Mouse (Mus musculus): ENCODE results near the gene Nprl2. TPM values are rescaled to one million over a fixed set of nuclear protein-coding genes. Genes with fewer than 3 reads are reported as not detected.
"Not testable (repeated sequence)": the region's sequence is repeated elsewhere in the genome, so short reads cannot be mapped to it uniquely, and the experiment has no call there.

Nprl2 gene
- polyA plus RNA-seq, 1 experiment from 2014 or later, result 31.6 TPM

GRCm38 (mm10) chr9:107555031-107555457 lies 13.0 kb downstream of the Nprl2 start:
- Histone ChIP-seq H3K9me3 (ENCODE audit: control insufficient read depth, low read length) (no peaks in the 10 kb centered on the region), H3K27me3 (ENCODE audit: control insufficient read depth, insufficient read depth, low read length) (peaks cover 9% of the 10 kb centered on the region), H3K4me2 (ENCODE audit: low read length) (peak overlapping the region; percentile 96), H3K4me3 (ENCODE audit: control insufficient read depth in 1 of 2, insufficient read depth in 1 of 2, low read depth in 1 of 2, low read length in 2 of 2) (peak overlapping the region; percentile 79 to 87), H3K27ac (replicated peaks in 1 of 2; ENCODE audit: control insufficient read depth in 1 of 2, insufficient read depth in 1 of 2, low read depth in 2 of 2, low read length in 2 of 2) (peak overlapping the region; percentile 97 to 99), H3K4me1 (ENCODE audit: control insufficient read depth in 2 of 2, insufficient read depth in 2 of 2, low read length in 2 of 2) (peaks cover 22 to 43% of the 10 kb centered on the region in 2 experiments), H3K9ac (ENCODE audit: low read length) (peak overlapping the region; percentile 96), H3K36me3 (ENCODE audit: control insufficient read depth, insufficient read depth, low read length) (peaks cover 37% of the 10 kb centered on the region)
- peak; percentile 23 for ATAC-seq (ENCODE audit: insufficient number of reproducible peaks, insufficient read depth, low FRiP score, low read depth)
- WGBS, result 0% methylated on average over 23 of the region's 23 CpGs

DNA sequence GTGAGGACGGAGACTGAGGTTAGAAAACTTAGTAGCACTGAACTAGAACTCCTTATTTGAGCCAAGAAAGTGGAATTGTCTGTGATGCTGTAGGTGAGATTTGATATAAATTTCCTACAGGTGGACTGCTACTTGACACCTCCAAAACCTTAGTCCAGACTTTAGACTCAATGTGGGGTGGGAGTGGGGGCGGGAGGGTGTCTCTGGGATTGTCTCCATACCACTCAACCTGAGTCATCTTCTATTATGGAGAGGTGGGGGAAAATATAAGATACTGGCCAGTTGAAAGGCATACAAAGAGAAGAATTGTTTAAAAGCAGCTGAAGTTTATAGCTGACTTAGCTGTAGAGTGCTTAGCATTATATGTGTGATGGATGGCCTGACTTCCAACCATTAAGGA lies 13.7 kb downstream of the Nprl2 start:
- no peak for ATAC-seq (ENCODE audit: insufficient number of reproducible peaks, insufficient read depth, low FRiP score, low read depth)
- Histone ChIP-seq H3K9ac (ENCODE audit: low read length) (peak overlapping the region; percentile 96), H3K27ac (replicated peaks in 1 of 2; ENCODE audit: control insufficient read depth in 1 of 2, insufficient read depth in 1 of 2, low read depth in 2 of 2, low read length in 2 of 2) (peak overlapping the region; percentile 97 to 99), H3K4me1 (ENCODE audit: control insufficient read depth in 2 of 2, insufficient read depth in 2 of 2, low read length in 2 of 2) (peaks cover 22 to 42% of the 10 kb centered on the region in 2 experiments), H3K36me3 (ENCODE audit: control insufficient read depth, insufficient read depth, low read length) (peaks cover 44% of the 10 kb centered on the region), H3K9me3 (ENCODE audit: control insufficient read depth, low read length) (no peaks in the 10 kb centered on the region), H3K27me3 (ENCODE audit: control insufficient read depth, insufficient read depth, low read length) (peaks cover 4% of the 10 kb centered on the region), H3K4me2 (ENCODE audit: low read length) (peak overlapping the region; percentile 96), H3K4me3 (ENCODE audit: control insufficient read depth in 1 of 2, insufficient read depth in 1 of 2, low read depth in 1 of 2, low read length in 2 of 2) (peak overlapping the region; percentile 79 to 87)
- WGBS, result 19% methylated on average over 2 of the region's 2 CpGs

GRCm38 (mm10) chr9:107556346-107556745 lies 14.3 kb downstream of the Nprl2 start:
- Histone ChIP-seq H3K4me2 (ENCODE audit: low read length) (peak overlapping the region; percentile 96), H3K9me3 (ENCODE audit: control insufficient read depth, low read length) (no peaks in the 10 kb centered on the region), H3K36me3 (ENCODE audit: control insufficient read depth, insufficient read depth, low read length) (peaks cover 50% of the 10 kb centered on the region), H3K4me1 (ENCODE audit: control insufficient read depth in 2 of 2, insufficient read depth in 2 of 2, low read length in 2 of 2) (peaks cover 17 to 36% of the 10 kb centered on the region in 2 experiments), H3K27ac (replicated peaks in 1 of 2; ENCODE audit: control insufficient read depth in 1 of 2, insufficient read depth in 1 of 2, low read depth in 2 of 2, low read length in 2 of 2) (peak overlapping the region in 1 of 2 experiments; percentile 99; a peak in 1 of 4 replicates), H3K9ac (ENCODE audit: low read length) (peak overlapping the region; percentile 96), H3K4me3 (ENCODE audit: control insufficient read depth in 1 of 2, insufficient read depth in 1 of 2, low read depth in 1 of 2, low read length in 2 of 2) (peak overlapping the region; percentile 22 to 79), H3K27me3 (ENCODE audit: control insufficient read depth, insufficient read depth, low read length) (no peaks in the 10 kb centered on the region)
- ATAC-seq (ENCODE audit: insufficient number of reproducible peaks, insufficient read depth, low FRiP score, low read depth), result no peak
- WGBS, result 56% methylated on average over 3 of the region's 3 CpGs

- Histone ChIP-seq H3K9me3 (ENCODE audit: control insufficient read depth, low read length) (no peaks in the 10 kb centered on the region), H3K4me1 (ENCODE audit: control insufficient read depth in 2 of 2, insufficient read depth in 2 of 2, low read length in 2 of 2) (peaks cover 17 to 38% of the 10 kb centered on the region in 2 experiments), H3K27ac (replicated peaks in 1 of 2; ENCODE audit: control insufficient read depth in 1 of 2, insufficient read depth in 1 of 2, low read depth in 2 of 2, low read length in 2 of 2) (peak within 1 kb of the TSS; percentile 34 to 69; a peak in 3 of 4 replicates), H3K27me3 (ENCODE audit: control insufficient read depth, insufficient read depth, low read length) (no peaks in the 10 kb centered on the region), H3K4me3 (ENCODE audit: control insufficient read depth in 1 of 2, insufficient read depth in 1 of 2, low read depth in 1 of 2, low read length in 2 of 2) (peak within 1 kb of the TSS; percentile 72 to 75), H3K36me3 (ENCODE audit: control insufficient read depth, insufficient read depth, low read length) (peaks cover 71% of the 10 kb centered on the region), H3K9ac (ENCODE audit: low read length) (peak within 1 kb of the TSS; percentile 86), H3K4me2 (ENCODE audit: low read length) (peak within 1 kb of the TSS; percentile 88)
- under 1% methylated on average over 46 of the region's 46 CpGs for WGBS
- ATAC-seq (ENCODE audit: insufficient number of reproducible peaks, insufficient read depth, low FRiP score, low read depth), result peak; percentile 83
Measured at GRCm38 (mm10) chr9:107563029-107563581, 21.1 kb downstream of the Nprl2 start, which contains the start of gene Tusc2. Tusc2 (plus strand) TSS chr9:107563255.

GRCm38 (mm10) chr9:107565556-107565955 lies 23.5 kb downstream of the Nprl2 start:
- H3K9me3 ChIP-seq (ENCODE audit: control insufficient read depth, low read length); H3K4me3 ChIP-seq (ENCODE audit: control insufficient read depth in 1 of 2, insufficient read depth in 1 of 2, low read depth in 1 of 2, low read length in 2 of 2); ATAC-seq (ENCODE audit: insufficient number of reproducible peaks, insufficient read depth, low FRiP score, low read depth); H3K9ac ChIP-seq (ENCODE audit: low read length); H3K27me3 ChIP-seq (ENCODE audit: control insufficient read depth, insufficient read depth, low read length): not testable (repeated sequence)
- Histone ChIP-seq H3K4me1 (ENCODE audit: control insufficient read depth in 2 of 2, insufficient read depth in 2 of 2, low read length in 2 of 2) (peaks cover 27 to 50% of the 10 kb centered on the region in 2 experiments), H3K36me3 (ENCODE audit: control insufficient read depth, insufficient read depth, low read length) (peaks cover 52% of the 10 kb centered on the region), H3K27ac (replicated peaks in 1 of 2; ENCODE audit: control insufficient read depth in 1 of 2, insufficient read depth in 1 of 2, low read depth in 2 of 2, low read length in 2 of 2) (peak overlapping the region in 1 of 2 experiments; percentile 92; a peak in 2 of 4 replicates), H3K4me2 (ENCODE audit: low read length) (peak overlapping the region; percentile 21)
- 47% methylated on average over 5 of the region's 5 CpGs for WGBS

- WGBS, result 46% methylated on average over 15 of the region's 15 CpGs
- Histone ChIP-seq H3K9ac (ENCODE audit: low read length) (0 out of 2 replicates have a peak overlapping the region, but pooled peaks have one; percentile 35), H3K9me3 (ENCODE audit: control insufficient read depth, low read length) (no peaks in the 10 kb centered on the region), H3K36me3 (ENCODE audit: control insufficient read depth, insufficient read depth, low read length) (peaks cover 52% of the 10 kb centered on the region), H3K4me1 (ENCODE audit: control insufficient read depth in 2 of 2, insufficient read depth in 2 of 2, low read length in 2 of 2) (peaks cover 33 to 56% of the 10 kb centered on the region in 2 experiments), H3K4me2 (ENCODE audit: low read length) (peak overlapping the region; percentile 97), H3K27ac (replicated peaks in 1 of 2; ENCODE audit: control insufficient read depth in 1 of 2, insufficient read depth in 1 of 2, low read depth in 2 of 2, low read length in 2 of 2) (peak overlapping the region; percentile 75 to 92), H3K27me3 (ENCODE audit: control insufficient read depth, insufficient read depth, low read length) (no peaks in the 10 kb centered on the region), H3K4me3 (ENCODE audit: control insufficient read depth in 1 of 2, insufficient read depth in 1 of 2, low read depth in 1 of 2, low read length in 2 of 2) (no peak overlapping the region)
- ATAC-seq (ENCODE audit: insufficient number of reproducible peaks, insufficient read depth, low FRiP score, low read depth), result no peak
Measured at GRCm38 (mm10) chr9:107566041-107566709, 24.1 kb downstream of the Nprl2 start.

GRCm38 (mm10) chr9:107566855-107567254 lies 24.8 kb downstream of the Nprl2 start:
- H3K9me3 ChIP-seq (ENCODE audit: control insufficient read depth, low read length), result no peaks in the 10 kb centered on the region
- H3K27ac ChIP-seq (replicated peaks in 1 of 2; ENCODE audit: control insufficient read depth in 1 of 2, insufficient read depth in 1 of 2, low read depth in 2 of 2, low read length in 2 of 2), result peak overlapping the region; percentile 87 to 92
- peak overlapping the region; percentile 97 for H3K4me2 ChIP-seq (ENCODE audit: low read length)
- H3K36me3 ChIP-seq (ENCODE audit: control insufficient read depth, insufficient read depth, low read length), result peaks cover 52% of the 10 kb centered on the region
- H3K4me3 ChIP-seq (ENCODE audit: control insufficient read depth in 1 of 2, insufficient read depth in 1 of 2, low read depth in 1 of 2, low read length in 2 of 2), result no peak overlapping the region
- H3K27me3 ChIP-seq (ENCODE audit: control insufficient read depth, insufficient read depth, low read length), result no peaks in the 10 kb centered on the region
- ATAC-seq (ENCODE audit: insufficient number of reproducible peaks, insufficient read depth, low FRiP score, low read depth), result peak; percentile 42; the same call in 1 of the 2 replicates
- H3K9ac ChIP-seq (ENCODE audit: low read length), result no peak overlapping the region
- WGBS, result 54% methylated on average over 3 of the region's 3 CpGs
- H3K4me1 ChIP-seq (ENCODE audit: control insufficient read depth in 2 of 2, insufficient read depth in 2 of 2, low read length in 2 of 2), result peaks cover 38 to 61% of the 10 kb centered on the region in 2 experiments
